Mouse (Mus musculus) fat pad, adult 2 months (tissue): ENCODE measurements around the gene Acsf2.

Experiments
- DNase-seq: peaks from one replicate; pipeline ENCODE4 v3.0.0-alpha.2; 2011; ENCODE audit warnings: low read depth, low spot score; ENCODE audit errors: extremely low read depth

The Acsf2 gene

GRCm38 (mm10) chr11:94548041-94548784 lies 53.5 kb downstream of the Acsf2 start:
- no peak for DNase-seq

DNA sequence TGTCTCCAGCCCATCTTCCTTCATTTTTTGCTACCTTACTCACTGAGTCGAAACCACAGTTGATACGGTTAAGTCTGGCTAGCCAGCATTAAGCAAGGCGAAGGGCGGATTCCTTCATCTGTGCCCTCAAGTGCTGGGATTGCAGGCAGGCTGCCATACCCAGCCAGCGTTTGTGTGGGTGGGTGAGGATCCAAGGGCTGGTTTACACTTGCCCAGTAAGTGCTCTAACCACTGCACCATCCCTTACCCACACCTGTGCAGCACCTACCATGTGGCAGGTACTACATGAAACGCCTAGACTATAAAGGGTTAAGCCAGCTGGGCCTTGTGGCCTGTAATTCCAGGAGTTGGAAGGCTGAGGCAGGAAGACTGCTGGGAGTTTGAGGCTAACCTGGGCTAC lies 54.4 kb downstream of the Acsf2 start:
- DNase-seq, result peak; percentile 43

DNA sequence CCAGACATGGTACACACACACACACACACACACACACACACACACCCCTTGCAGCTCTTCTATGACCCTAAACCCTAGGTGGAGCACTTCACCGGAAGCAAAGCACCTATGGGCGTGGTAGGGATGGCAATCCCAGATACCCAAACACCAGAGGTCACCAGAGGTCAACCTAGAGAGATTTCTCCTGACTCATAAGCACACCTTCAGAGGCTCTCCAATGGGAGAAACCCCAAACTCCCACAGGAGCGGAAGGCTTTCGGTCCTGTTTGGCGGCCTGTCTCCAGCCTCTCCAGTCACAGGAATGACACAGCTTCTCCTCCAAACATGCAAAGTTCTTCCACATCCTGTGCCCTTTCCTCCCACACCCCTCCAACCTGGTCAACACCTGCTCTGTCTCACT lies 55.3 kb downstream of the Acsf2 start:
- no peak for DNase-seq

DNA sequence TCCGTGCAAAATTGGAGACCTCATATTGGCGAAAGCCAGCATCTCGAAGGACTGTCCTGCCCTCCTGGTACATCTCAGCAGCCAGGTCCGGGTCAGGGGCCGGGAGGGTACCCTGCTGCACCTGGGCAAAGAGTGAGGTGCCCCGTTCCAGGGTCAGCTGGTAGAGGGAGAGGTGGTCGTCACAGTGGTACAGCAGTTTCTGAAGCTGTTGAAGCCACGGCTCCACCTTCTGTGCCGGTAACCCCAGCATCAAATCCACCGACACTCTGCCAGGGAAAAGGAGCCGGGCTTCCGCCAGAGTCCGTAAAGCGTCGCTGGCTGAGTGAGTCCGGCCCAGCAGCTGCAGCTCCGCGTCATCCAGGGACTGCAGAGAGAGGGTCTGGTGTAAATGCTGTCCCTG lies 57.2 kb downstream of the Acsf2 start:
- DNase-seq, result no peak

- DNase-seq, result no peak
These were observed 57.7 kb downstream of the Acsf2 start for GRCm38 (mm10) chr11:94543932-94544331.

- DNase-seq, result no peak
These were observed 58.3 kb downstream of the Acsf2 start for GRCm38 (mm10) chr11:94543344-94543743.

DNA sequence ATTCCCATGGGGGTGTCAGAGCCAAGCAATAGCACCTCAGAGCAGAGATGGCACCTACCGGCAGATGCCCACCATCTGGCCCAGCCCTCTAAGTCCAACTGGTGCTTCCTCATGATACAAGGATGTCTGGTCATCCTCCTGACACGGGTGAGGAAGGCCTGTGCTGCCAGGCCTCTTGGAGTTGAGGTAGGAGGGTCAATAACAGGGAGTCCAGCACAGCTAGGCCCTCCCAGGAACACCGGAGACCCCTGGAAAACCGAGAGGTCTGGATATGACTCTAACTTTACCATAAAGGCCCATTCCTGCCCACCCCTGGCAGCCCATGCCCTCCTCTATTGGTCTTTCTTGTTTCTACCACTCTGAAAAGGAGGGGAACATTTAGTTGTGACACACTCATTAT lies 59.3 kb downstream of the Acsf2 start:
- DNase-seq, result no peak

DNA sequence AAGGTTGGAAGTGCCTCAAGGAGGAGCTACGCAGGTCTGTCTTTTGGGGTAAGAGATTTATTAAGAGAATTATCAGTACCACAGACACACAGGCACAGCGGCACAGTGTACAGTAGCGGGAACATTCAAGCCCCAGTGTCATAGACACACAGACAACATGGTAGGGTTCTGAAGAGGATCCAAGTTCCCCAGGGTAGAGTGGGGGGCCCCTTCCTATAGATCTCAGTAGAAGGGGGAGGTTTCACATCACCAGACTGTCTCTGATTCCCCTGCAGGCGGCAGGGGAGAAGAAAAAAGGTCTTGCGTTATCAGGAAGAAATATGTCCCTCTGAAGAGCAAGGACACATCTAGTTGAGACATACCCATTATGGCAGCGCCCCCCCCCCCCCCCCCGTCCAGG lies 61.9 kb downstream of the Acsf2 start:
- no peak for DNase-seq

DNA sequence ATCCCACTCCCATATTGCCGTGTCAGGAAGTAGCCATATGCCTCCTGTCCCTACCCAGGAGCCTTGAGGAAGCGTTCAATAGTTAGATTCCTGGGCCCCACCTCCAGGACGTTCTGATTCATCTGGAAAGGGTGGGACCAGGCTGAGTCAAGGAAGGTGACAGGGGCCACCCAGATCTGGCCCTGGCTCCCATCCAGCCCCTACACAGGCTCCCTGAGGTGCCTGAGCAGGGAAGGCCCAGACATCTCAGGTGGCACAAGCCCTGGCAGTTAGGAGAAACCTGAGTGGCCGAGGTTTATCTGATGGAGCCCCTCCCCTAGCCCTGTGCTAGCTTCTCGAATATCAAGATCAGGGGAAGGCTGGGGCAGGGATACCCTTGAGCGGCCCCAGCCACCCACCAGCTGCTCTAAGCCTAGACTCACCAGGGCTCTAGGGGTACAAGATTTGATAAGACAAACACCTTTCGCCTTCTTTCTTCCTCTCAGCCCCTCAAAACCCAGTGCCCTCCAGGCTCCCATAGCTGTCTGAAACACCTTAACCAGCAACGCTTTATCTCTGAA lies 62.9 kb downstream of the Acsf2 start:
- no peak for DNase-seq

DNA sequence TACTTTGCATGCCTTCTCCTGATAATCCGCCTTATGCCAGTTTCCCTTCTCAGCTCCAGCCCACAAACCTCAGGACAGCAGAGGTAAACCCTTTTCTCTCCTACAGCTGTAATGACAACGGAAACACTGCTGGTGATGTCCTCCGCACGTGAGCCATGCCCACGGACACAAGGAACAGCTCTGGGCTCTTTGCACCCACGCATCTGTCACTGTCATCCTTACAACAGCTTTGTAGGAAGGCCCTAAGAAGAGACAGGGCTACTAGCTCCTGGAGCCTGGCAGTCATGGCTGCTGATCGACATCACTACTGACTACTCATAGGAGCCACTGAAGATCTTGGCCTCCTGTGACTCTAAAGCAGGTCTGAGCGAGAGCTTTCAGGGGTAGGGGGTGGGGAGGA lies 68.5 kb downstream of the Acsf2 start:
- no peak for DNase-seq

GRCm38 (mm10) chr11:94528879-94529278 lies 72.8 kb downstream of the Acsf2 start:
- DNase-seq, result no peak

GRCm38 (mm10) chr11:94526171-94526879 lies 75.3 kb downstream of the Acsf2 start:
- no peak for DNase-seq

DNA sequence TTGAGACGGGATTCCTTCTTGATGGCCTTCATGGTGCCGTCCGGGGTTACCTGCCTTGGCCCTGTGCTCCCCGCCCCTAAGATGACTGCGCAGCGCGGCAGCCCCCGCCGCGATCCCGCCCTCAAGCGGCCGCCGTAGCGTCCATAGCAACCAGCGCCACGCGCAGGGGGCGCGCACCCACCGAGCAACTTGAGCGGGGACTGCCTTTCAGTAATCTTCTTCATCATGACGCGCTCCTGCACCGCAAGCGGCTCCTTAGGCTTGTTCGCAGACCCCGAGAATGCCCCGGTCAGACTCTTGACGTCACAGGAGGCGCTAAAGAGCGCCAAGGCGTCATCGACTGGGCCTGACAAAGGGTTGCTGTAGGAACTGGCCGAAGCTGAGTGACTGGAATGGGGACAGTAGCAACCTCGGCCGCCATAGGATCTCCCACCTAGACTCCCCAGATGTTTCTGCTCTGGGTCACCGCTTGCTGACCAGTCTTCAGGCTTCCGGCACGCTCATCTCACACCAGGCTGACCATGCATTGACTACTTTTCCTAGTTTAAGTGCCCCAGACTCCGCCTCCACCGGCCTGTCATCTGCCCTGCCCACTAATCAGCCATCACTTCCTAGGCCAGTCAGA lies 80.3 kb downstream of the Acsf2 start, which contains the start of gene Mycbpap:
Gene Mycbpap, minus strand, starts transcription at position 524 of the 625 bp plus-strand sequence.
- no peak for DNase-seq

DNA sequence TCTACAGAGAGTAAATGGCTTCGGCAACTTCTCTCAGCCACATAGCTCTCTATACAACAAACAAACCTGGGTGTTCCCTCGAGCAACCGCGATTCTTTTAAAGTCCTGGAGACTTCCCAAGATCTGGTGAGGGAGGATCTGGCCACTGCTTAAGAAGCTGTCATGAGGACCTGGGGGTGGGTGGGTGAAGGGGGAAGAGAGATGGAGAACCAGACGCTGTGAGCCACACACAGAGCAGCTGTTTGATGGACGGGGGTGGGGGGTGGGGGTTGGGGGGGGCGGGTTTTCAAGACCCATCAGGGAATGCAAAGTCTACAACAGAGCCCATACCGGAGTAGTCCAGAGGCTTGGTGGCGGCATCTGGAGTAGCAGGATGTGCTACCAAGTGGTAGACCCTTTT lies 88.2 kb downstream of the Acsf2 start:
- no peak for DNase-seq

GRCm38 (mm10) chr11:94508976-94509375 lies 92.7 kb downstream of the Acsf2 start:
- DNase-seq, result no peak
